Mouse (Mus musculus): Measurements from ENCODE around the gene Asxl2. TPM values are rescaled to one million over a fixed set of nuclear protein-coding genes. Genes with fewer than 3 reads are reported as not detected.

Gene Asxl2
- polyA plus RNA-seq, 1 experiment: 5.9 TPM

DNA sequence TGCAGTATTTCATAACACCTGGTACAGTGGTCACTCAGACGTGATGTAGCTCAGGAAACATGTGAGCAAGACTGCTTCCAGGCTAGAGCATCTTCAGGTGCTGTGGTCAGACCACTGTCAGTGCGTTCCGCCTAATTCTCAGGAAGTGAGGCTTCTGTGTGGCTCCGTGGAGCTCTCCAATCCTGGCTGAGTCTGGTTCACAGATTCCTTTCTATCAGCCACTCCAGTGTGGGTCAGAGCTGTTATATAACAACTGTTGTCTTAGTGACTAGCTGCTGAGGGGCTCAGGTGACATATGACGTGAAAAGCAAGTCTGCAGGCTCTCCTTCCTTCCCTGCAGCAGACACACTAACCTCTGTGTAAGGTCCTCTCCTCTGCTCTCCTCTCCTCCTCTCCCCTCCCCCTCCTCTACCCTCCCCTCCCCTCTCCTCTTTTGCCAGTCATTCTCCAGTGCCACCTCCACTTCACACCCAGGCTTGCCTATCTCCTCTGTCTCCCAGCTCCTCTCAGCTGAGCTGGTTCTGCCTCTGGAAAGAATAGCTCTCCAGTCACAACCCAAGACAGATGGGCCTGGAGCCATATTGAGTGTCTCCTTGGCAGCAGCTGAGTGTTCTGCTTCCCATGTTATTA lies 122.0 kb downstream of the Asxl2 start:
- no peaks in the 10 kb centered on the region for H3K79me2 ChIP-seq (ENCODE audit: control insufficient read depth, insufficient read depth)
- H3K4me3 ChIP-seq (ENCODE audit: insufficient read depth, poor library complexity, severe bottlenecking): no peak overlapping the region

DNA sequence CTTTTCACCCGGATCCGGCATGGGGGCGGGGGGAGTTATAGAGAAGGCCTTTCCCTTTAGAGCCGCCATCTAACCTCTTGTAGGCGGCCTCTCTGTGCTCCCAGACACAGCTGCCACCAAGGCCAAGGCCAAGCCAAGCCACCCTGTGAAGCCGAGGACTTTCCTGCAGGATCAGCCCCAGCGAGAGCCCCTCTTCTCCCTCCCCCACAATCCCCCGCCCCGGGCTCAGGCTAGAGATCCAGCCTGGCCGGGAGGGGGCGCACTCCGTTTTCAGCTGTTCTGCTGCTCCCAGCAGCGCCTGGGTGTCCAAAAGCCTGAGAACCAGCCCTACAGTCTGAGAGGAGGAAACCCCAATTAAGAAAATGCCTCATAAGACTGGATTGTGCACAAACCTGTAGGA lies 123.6 kb downstream of the Asxl2 start:
- TF ChIP-seq CEBPB (IDR thresholded peaks at IDR 0.05; ENCODE audit: low read depth) (no peak), MYOG (IDR thresholded peaks at IDR 0.05; ENCODE audit: control insufficient read depth, extremely low read depth, insufficient read length) (no peak)
- Histone ChIP-seq H3ac (ENCODE audit: control insufficient read depth, insufficient read length, low read depth) (no peak overlapping the region), H3K79me3 (ENCODE audit: low read depth) (no peaks in the 10 kb centered on the region), H3K36me3 (ENCODE audit: control insufficient read depth, insufficient read depth) (no peaks in the 10 kb centered on the region), H3K27me3 (ENCODE audit: control insufficient read depth, insufficient read depth, insufficient read length) (no peaks in the 10 kb centered on the region), H3K79me2 (ENCODE audit: control insufficient read depth, insufficient read depth) (no peaks in the 10 kb centered on the region), H3K4me3 (ENCODE audit: insufficient read depth, poor library complexity, severe bottlenecking) (no peak overlapping the region)

More for the DNA sequence above, 122.0 kb downstream of the Asxl2 start:
- Histone ChIP-seq H3K27me3 (ENCODE audit: control insufficient read depth, insufficient read depth, insufficient read length) (no peaks in the 10 kb centered on the region), H3K79me3 (ENCODE audit: low read depth) (no peaks in the 10 kb centered on the region), H3K36me3 (ENCODE audit: control insufficient read depth, insufficient read depth) (no peaks in the 10 kb centered on the region), H3ac (ENCODE audit: control insufficient read depth, insufficient read length, low read depth) (no peak overlapping the region)
- TF ChIP-seq USF1 (IDR thresholded peaks at IDR 0.05; ENCODE audit: low read depth): no peak
- no peak for TF ChIP-seq FOSL1 (IDR thresholded peaks at IDR 0.05; ENCODE audit: insufficient read depth, low read length, poor library complexity, severe bottlenecking)
- no peak for TF ChIP-seq CTCF (IDR thresholded peaks at IDR 0.05; ENCODE audit: control insufficient read depth, insufficient read depth, insufficient read length)
- TF ChIP-seq CEBPB (IDR thresholded peaks at IDR 0.05; ENCODE audit: low read depth): no peak
- TF ChIP-seq MYOD1 (IDR thresholded peaks at IDR 0.05; ENCODE audit: control insufficient read depth, insufficient read length, low read depth): no peak
- no peak for TF ChIP-seq MYOG (IDR thresholded peaks at IDR 0.05; ENCODE audit: control insufficient read depth, extremely low read depth, insufficient read length)
- no peak for TF ChIP-seq MAX (IDR thresholded peaks at IDR 0.05)

Other genes with a start within 250 kb of the Asxl2 start
- 50.2 TPM for gene Rab10, start 116.9 kb upstream of the Asxl2 start, polyA plus RNA-seq (2012; fragmentation: generic; extraction: Trizol)
- gene Kif3c, start 61.7 kb upstream of the Asxl2 start, polyA plus RNA-seq (2012; fragmentation: generic; extraction: Trizol): 17.4 TPM
- 10.0 TPM for gene Dtnb, start 145.5 kb downstream of the Asxl2 start, polyA plus RNA-seq (2012; fragmentation: generic; extraction: Trizol)